Comparison of ENCODE assay signal across 8 mouse cellular contexts in the genomic region with DNA sequence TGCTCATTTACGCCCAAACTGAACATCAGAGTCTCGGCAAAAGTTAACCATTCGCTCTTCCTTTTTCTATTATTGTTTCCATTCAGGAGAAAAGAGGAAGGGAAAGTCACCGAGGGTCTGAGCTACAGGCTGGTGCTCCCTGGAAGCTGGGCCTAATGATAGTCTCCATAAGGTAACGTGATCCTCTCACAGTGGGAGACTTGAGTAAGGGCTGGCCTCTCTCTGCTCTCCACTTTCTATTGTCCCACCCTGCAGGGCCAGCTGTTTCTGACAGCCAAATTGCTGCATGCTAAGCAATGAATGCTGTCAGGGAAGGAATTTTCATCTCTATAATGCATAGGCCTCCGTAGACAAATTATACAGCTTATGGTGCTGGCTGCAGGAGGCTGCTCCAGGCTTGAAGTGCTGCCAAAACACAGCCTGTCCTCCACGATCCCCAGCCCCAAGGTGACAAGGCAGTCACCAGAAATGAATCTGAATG. TPM values are rescaled to one million over a fixed set of nuclear protein-coding genes. Genes with fewer than 3 reads are reported as not detected.
DNase-seq lines count a peak whose midpoint lies in the region; ATAC-seq and TF ChIP-seq lines count a peak whose summit lies in the region.

No protein-coding gene starts in this region.

- H3K4me1 ChIP-seq in lung, embryonic 14.5 days (ENCODE audit: insufficient read depth) = peaks cover 28% of the 10 kb centered on the region
- H3K4me1 ChIP-seq in embryonic facial prominence, embryonic 11.5 days (ENCODE audit: control insufficient read depth, insufficient read depth, low read length) = no peaks in the 10 kb centered on the region; the same call in 1 of the 2 replicates
- peaks cover 54% of the 10 kb centered on the region for H3K4me1 ChIP-seq in hindbrain, embryonic 14.5 days (replicated peaks; ENCODE audit: control insufficient read depth, insufficient read depth, low read length)
- H3K4me1 ChIP-seq in midbrain, embryonic 14.5 days (ENCODE audit: control insufficient read depth, insufficient read depth, low read length) = peaks cover 41% of the 10 kb centered on the region

- H3K4me2 ChIP-seq in lung, embryonic 14.5 days = peak overlapping the region; percentile 30; the same call in 1 of the 2 replicates
- no peak overlapping the region for H3K4me2 ChIP-seq in embryonic facial prominence, embryonic 11.5 days (ENCODE audit: low read depth, low read length)
- H3K4me2 ChIP-seq in hindbrain, embryonic 14.5 days (replicated peaks) = peak overlapping the region; percentile 12; the same call in 1 of the 2 replicates
- H3K4me2 ChIP-seq in midbrain, embryonic 14.5 days (ENCODE audit: low read length) = no peak overlapping the region

- no peak for TF ChIP-seq CTCF in lung, embryonic 14.5 days (IDR thresholded peaks at IDR 0.05; ENCODE audit: low read depth)

- no peaks in the 10 kb centered on the region for H3K9me3 ChIP-seq in lung, embryonic 14.5 days (ENCODE audit: low read depth, low read length)
- no peaks in the 10 kb centered on the region for H3K9me3 ChIP-seq in embryonic facial prominence, embryonic 11.5 days (replicated peaks; ENCODE audit: control insufficient read depth, low read length)
- no peaks in the 10 kb centered on the region for H3K9me3 ChIP-seq in hindbrain, embryonic 14.5 days (ENCODE audit: control insufficient read depth, low read length)
- H3K9me3 ChIP-seq in midbrain, embryonic 14.5 days (ENCODE audit: control insufficient read depth, low read length) = no peaks in the 10 kb centered on the region

- H3K27ac ChIP-seq in lung, embryonic 14.5 days (ENCODE audit: low read depth) = peak overlapping the region; percentile 85
- no peak overlapping the region for H3K27ac ChIP-seq in embryonic facial prominence, embryonic 11.5 days (replicated peaks; ENCODE audit: low read depth, low read length)
- peak overlapping the region; percentile 57 for H3K27ac ChIP-seq in hindbrain, embryonic 14.5 days
- peak overlapping the region; percentile 42; the same call in 1 of the 2 replicates for H3K27ac ChIP-seq in midbrain, embryonic 14.5 days (replicated peaks; ENCODE audit: low read depth, low read length)

- ATAC-seq in lung, embryonic 14.5 days (ENCODE audit: insufficient read depth) = peak; percentile 73
- ATAC-seq in embryonic facial prominence, embryonic 11.5 days (replicated peaks; ENCODE audit: insufficient number of reproducible peaks, low FRiP score, low TSS enrichment, low read depth) = peak; percentile 64
- peak; percentile 31; the same call in 1 of the 2 replicates for ATAC-seq in hindbrain, embryonic 14.5 days (ENCODE audit: low FRiP score)
- 0 out of 2 replicates have a peak, but pooled peaks have one; percentile 26 for ATAC-seq in midbrain, embryonic 14.5 days (ENCODE audit: low FRiP score, low TSS enrichment)

- WGBS in lung, embryonic 14.5 days = 17% methylated on average over 7 of the region's 7 CpGs
- 23% methylated on average over 7 of the region's 7 CpGs for whole genome bisulfite sequencing in embryonic facial prominence, embryonic 11.5 days
- 15% methylated on average over 7 of the region's 7 CpGs for WGBS in hindbrain, embryonic 14.5 days
- WGBS in midbrain, embryonic 14.5 days = 17% methylated on average over 7 of the region's 7 CpGs

- H3K4me3 ChIP-seq in lung, embryonic 14.5 days (ENCODE audit: low read depth, low read length) = no peak overlapping the region
- H3K4me3 ChIP-seq in embryonic facial prominence, embryonic 11.5 days (ENCODE audit: low read depth, low read length) = no peak overlapping the region
- H3K4me3 ChIP-seq in hindbrain, embryonic 14.5 days (replicated peaks; ENCODE audit: low read length) = no peak overlapping the region
- no peak overlapping the region for H3K4me3 ChIP-seq in midbrain, embryonic 14.5 days (replicated peaks; ENCODE audit: low read depth, low read length)

- peak; percentile 74 for DNase-seq in lung, embryonic 14.5 days
- no peak for DNase-seq in lung, postnatal 14 days
- DNase-seq in embryonic facial prominence, embryonic 11.5 days (ENCODE audit: low spot score) = peak; percentile 74
- DNase-seq in hindbrain, embryonic 14.5 days (ENCODE audit: low spot score) = peak; percentile 30
- DNase-seq in midbrain, embryonic 14.5 days = peak; percentile 49
- no peak for DNase-seq in urinary bladder, postnatal 4 days (ENCODE audit: low spot score in 2 of 2)
- no peak for DNase-seq in left cerebral cortex, adult 8-10 months (ENCODE audit: low spot score in 2 of 2)
- DNase-seq in thymus, postnatal 14 days = no peak

- H3K27me3 ChIP-seq in lung, embryonic 14.5 days (ENCODE audit: insufficient read depth, low read length) = no peaks in the 10 kb centered on the region
- H3K27me3 ChIP-seq in embryonic facial prominence, embryonic 11.5 days (ENCODE audit: control insufficient read depth, insufficient read depth, low read length) = no peaks in the 10 kb centered on the region
- H3K27me3 ChIP-seq in hindbrain, embryonic 14.5 days (ENCODE audit: control insufficient read depth, insufficient read depth, low read length) = no peaks in the 10 kb centered on the region
- no peaks in the 10 kb centered on the region for H3K27me3 ChIP-seq in midbrain, embryonic 14.5 days (ENCODE audit: control insufficient read depth, insufficient read depth, low read length)

- 0 out of 2 replicates have a peak, but pooled peaks cover 4% of the 10 kb centered on the region for H3K36me3 ChIP-seq in lung, embryonic 14.5 days (ENCODE audit: insufficient read depth)
- H3K36me3 ChIP-seq in embryonic facial prominence, embryonic 11.5 days (replicated peaks; ENCODE audit: control insufficient read depth, insufficient read depth, low read depth, low read length) = no peaks in the 10 kb centered on the region
- H3K36me3 ChIP-seq in hindbrain, embryonic 14.5 days (replicated peaks; ENCODE audit: control insufficient read depth, insufficient read depth) = peaks cover 3% of the 10 kb centered on the region; the same call in 1 of the 2 replicates
- H3K36me3 ChIP-seq in midbrain, embryonic 14.5 days (ENCODE audit: control insufficient read depth, insufficient read depth, low read length) = no peaks in the 10 kb centered on the region

- H3K9ac ChIP-seq in lung, embryonic 14.5 days = no peak overlapping the region
- H3K9ac ChIP-seq in embryonic facial prominence, embryonic 11.5 days (replicated peaks; ENCODE audit: low read length) = no peak overlapping the region
- H3K9ac ChIP-seq in hindbrain, embryonic 14.5 days = peak overlapping the region; percentile 20; the same call in 1 of the 2 replicates
- H3K9ac ChIP-seq in midbrain, embryonic 14.5 days (replicated peaks; ENCODE audit: low read length) = no peak overlapping the region

RNA-seq across cellular contexts. Expression of gene Acvr1, which starts 33.4 kb away (rescaled TPM):
- polyA plus RNA-seq in lung, embryonic 14.5 days (2014; fragmentation: Nextera tagmentation; extraction: Ambion mirVana) = 6.5 and 7.4 TPM in 2 replicates
- polyA plus RNA-seq in embryonic facial prominence, embryonic 11.5 days (2014; fragmentation: Nextera tagmentation; extraction: Ambion mirVana) = 6.1 and 7.1 TPM in 2 replicates
- 7.5 and 8.7 TPM in 2 replicates for polyA plus RNA-seq in hindbrain, embryonic 14.5 days (2014; fragmentation: Nextera tagmentation; extraction: Ambion mirVana)
- 5.6 and 7.5 TPM in 2 replicates for polyA plus RNA-seq in midbrain, embryonic 14.5 days (2014; fragmentation: Nextera tagmentation; extraction: Ambion mirVana)
- total RNA-seq in left cerebral cortex, adult 8-10 months (2022) = 10 to 100 TPM; 31.4 to 37.6 (median 32.6) TPM

RNA-seq across cellular contexts. Expression of gene Upp2, which starts 33.5 kb away (rescaled TPM):
- 7.0 and 8.6 TPM in 2 replicates for polyA plus RNA-seq in lung, embryonic 14.5 days (2014; fragmentation: Nextera tagmentation; extraction: Ambion mirVana)
- polyA plus RNA-seq in embryonic facial prominence, embryonic 11.5 days (2014; fragmentation: Nextera tagmentation; extraction: Ambion mirVana) = 5.0 and 7.8 TPM in 2 replicates
- 16.1 and 17.5 TPM in 2 replicates for polyA plus RNA-seq in hindbrain, embryonic 14.5 days (2014; fragmentation: Nextera tagmentation; extraction: Ambion mirVana)
- polyA plus RNA-seq in midbrain, embryonic 14.5 days (2014; fragmentation: Nextera tagmentation; extraction: Ambion mirVana) = 14.1 and 14.4 TPM in 2 replicates
- total RNA-seq in left cerebral cortex, adult 8-10 months (2022) = 10 to 100 TPM; 29.5 to 35.7 (median 33.4) TPM

Comparison
In these comparisons a context has a peak if more than half of its experiments do, and no peak if none do; other contexts are left out.
1. DNase-seq: peak in lung, embryonic 14.5 days (single experiment), embryonic facial prominence, embryonic 11.5 days (single experiment), hindbrain, embryonic 14.5 days (single experiment) and midbrain, embryonic 14.5 days (single experiment); none in lung, postnatal 14 days (single experiment), urinary bladder, postnatal 4 days (0 of 2), left cerebral cortex, adult 8-10 months (0 of 2) and thymus, postnatal 14 days (single experiment).
2. H3K4me2 ChIP-seq: peak in lung, embryonic 14.5 days (single experiment) and hindbrain, embryonic 14.5 days (single experiment); none in embryonic facial prominence, embryonic 11.5 days (single experiment) and midbrain, embryonic 14.5 days (single experiment).
3. Peak in every context shown above with its lines, with median percentiles within 50 percentile points of each other: ATAC-seq.